Mouse (Mus musculus): ENCODE measurements around the gene Gpr87. TPM values are rescaled to one million over a fixed set of nuclear protein-coding genes. Genes with fewer than 3 reads are reported as not detected.
"Not testable (repeated sequence)": the region's sequence is repeated elsewhere in the genome, so short reads cannot be mapped to it uniquely, and the experiment has no call there.

Gene Gpr87
- total RNA-seq, 2 experiments from 2014 or later: not detected

GRCm38 (mm10) chr3:59141507-59142305 is 53.2 kb downstream of the Gpr87 start:
- intact Hi-C loops (cut with DNase I): no loop called here

DNA sequence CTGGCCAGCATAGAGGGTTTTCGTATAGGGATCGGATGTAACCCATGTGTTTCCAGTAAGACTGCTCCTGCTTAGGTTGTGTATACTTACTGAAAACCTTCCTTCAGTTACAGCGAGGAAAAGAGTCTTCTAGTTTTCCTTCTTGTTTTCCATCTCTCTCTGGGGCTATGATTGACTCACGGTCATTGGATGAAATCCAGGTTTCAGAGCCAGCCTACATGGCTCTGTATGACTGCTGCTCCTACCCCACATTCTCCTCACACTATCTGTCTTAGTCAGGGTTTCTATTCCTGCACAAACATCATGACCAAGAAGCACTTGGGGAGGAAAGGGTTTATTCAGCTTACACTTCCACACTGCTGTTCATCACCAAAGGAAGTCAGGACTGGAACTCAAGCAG is 54.0 kb downstream of the Gpr87 start:
- intact Hi-C loops (cut with DNase I); DNase-seq (ENCODE audit: low spot score in 2 of 2): not testable (repeated sequence)

More at GRCm38 (mm10) chr3:59141507-59142305, 53.2 kb downstream of the Gpr87 start:
- no peak for DNase-seq (ENCODE audit: low spot score in 2 of 2)

- intact Hi-C loops (cut with DNase I): no loop called here
- no peak for DNase-seq (ENCODE audit: low spot score in 2 of 2)
Observed at GRCm38 (mm10) chr3:59140115-59140514, 54.8 kb downstream of the Gpr87 start.

DNA sequence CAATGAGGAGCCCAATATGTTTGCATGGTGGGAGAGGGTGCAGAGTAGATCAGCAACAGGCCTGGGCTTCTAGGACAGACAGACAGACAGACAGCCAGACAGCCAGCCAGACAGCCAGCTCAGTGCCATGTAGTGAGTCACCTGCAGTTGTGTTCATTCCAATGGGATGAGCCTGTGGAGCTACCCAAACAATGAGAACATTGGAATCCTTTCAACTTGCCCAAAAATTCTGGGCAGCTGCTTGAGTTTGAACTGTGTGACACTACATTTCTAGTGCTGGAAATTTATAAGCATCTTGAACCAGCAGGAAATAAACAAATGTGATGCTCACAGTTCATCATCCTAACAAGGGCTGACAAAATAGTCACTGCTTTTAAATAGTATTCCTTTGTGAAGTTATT is 55.3 kb downstream of the Gpr87 start:
- intact Hi-C loops (cut with DNase I): no loop called here
- no peak for DNase-seq (ENCODE audit: low spot score in 2 of 2)

DNA sequence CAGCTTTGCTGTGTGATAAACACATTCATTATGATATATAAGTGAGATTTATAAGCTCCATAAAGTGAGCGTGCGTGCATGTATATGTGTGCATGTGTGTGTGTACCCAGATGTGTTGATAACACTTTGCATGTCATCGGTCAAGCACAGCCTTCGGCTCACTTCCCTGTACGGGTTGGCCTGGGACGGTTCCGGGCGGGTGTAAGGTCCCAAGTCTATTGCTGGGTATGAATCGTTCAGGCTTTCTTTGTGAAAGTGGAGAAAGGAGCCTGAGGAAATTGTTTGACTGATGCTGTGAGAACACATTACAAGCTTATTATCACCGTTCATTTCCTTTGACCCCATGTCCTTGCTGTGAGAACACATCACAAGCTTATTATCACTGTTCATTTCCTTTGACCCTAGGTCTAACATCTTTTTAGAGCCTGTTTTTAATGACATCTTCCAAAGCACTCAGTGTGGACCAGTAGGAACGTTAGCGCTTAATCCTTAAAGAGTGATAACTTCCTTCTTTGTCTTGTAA is 55.9 kb downstream of the Gpr87 start:
- intact Hi-C loops (cut with DNase I): no loop called here
- DNase-seq (ENCODE audit: low spot score in 2 of 2): no peak

DNA sequence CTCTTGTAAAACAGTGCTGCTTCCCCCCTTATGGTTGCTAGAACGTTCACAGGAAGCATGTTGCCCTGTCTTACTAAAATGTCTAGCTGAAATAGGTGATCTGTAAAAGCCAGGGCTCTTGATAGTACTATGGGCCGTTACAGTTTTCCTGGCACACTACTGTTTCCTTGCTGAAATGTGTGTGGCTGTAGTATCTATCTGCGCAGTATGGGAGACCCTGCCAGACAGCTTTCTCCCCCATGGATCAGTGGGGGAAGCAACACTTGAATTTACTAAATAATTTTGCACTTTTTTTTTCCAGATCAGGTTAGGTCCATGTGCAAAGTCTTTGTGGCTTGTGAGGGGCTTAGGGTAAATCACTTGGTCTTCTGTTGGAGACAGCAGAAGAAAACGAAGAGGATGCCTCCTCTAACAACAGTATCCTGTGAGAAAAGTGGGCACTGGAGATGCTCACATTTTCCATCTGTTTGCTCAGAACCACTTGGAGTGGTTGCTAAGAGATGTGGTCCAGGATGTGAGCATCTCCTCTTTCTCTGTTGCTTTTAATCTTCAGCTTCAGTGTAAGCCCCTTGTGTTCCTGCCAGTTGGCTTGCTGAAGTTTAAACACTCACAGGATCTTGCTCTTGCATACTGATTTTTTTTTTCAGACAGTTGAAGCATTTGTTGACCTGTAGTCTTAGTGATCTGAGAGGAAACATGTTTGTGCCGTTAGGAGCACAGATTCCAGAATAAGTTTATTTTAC is 58.8 kb downstream of the Gpr87 start:
- intact Hi-C loops (cut with DNase I): no loop called here

GRCm38 (mm10) chr3:59133189-59133588 is 61.7 kb downstream of the Gpr87 start:
- no peak for DNase-seq (ENCODE audit: low spot score in 2 of 2)
- intact Hi-C loops (cut with DNase I): no loop called here

More for the DNA sequence above, 58.8 kb downstream of the Gpr87 start:
- DNase-seq (ENCODE audit: low spot score in 2 of 2): no peak

DNA sequence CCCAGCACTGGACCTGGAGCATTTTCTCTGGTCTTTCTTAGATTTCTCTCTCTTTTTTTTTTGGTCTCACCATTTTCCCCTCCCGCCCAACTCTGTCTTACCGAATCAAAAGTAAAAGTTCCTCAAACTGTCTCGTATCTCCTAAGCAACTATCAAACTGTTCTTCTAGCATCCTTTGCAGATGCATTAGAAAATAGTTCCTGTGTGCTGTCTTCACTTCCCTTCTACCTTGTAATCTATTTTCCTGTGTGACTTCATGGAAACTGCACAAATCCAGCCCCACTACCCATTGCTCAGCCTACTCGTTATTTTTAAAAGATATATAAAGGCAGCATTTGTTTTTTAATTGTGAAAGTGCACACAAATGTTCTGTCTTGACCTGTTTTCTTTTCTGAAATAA is 62.9 kb downstream of the Gpr87 start:
- DNase-seq (ENCODE audit: low spot score in 2 of 2): no peak
- intact Hi-C loops (cut with DNase I): no loop called here

DNA sequence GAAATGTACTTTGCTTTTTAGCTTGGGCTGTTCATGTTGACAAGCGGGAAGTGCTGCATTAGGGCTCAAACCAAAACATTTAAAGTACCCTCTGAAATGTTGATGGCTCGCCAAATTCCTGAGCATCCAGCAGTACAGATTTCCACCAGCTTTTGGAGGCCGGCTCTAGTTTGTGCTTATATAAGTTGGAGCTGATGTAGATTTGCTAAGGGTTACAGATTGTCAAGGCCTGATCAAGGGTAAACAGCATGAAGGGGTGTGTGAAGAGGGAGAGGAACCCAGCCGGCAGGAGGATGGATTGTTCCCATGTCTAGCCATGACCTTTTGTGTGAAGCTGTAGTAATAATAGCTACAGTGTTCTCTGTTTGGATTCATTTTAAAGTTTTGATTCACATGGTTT is 63.8 kb downstream of the Gpr87 start:
- intact Hi-C loops (cut with DNase I): no loop called here

DNA sequence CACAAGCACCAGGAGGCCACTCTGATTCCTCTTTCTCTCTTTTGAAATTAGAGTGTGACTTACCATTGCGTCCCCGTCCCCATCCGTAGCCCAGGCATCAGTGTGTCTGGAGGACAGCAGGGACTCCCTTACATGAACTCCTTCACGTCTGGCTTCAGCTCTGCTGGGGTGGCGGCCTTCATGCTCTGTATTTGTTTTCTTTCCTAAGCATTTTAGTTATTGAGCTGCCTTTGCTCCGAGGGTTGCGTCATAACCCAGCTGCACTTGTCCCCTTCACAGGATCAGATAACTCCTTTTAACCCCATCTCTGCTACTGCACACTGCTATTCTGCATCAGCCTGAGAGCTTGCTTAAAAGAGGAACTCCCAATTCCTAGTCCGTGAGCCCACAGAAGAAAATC is 64.5 kb downstream of the Gpr87 start:
- intact Hi-C loops (cut with DNase I): no loop called here

More for the DNA sequence above, 63.8 kb downstream of the Gpr87 start:
- no peak for DNase-seq (ENCODE audit: low spot score in 2 of 2)

DNA sequence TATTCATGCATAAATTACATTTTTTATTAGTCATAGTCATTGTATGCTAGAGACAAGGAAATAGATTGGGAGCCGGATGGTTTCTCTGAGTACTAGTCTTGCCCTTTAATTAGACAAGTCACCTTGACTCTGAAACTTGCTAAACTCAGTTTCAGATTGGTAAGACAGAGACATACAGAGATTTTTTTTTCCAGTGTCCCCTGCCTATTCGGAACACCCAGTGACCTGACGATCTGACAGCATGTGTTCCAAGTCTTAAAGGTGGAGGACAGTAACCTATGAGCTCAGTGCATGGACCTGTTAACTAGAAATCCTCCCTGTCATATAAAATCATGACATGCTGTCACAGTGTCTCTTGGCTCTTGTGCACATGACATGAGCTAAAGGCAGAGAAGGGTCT is 65.4 kb downstream of the Gpr87 start:
- no peak for DNase-seq (ENCODE audit: low spot score in 2 of 2)
- intact Hi-C loops (cut with DNase I): no loop called here

More for the DNA sequence above, 64.5 kb downstream of the Gpr87 start:
- DNase-seq (ENCODE audit: low spot score in 2 of 2): no peak

Other genes starting within 250 kb of the Gpr87 start
- 10 to 100 TPM; 42.0 to 42.8 TPM for gene Med12l, start 189.3 kb downstream of the Gpr87 start, total RNA-seq (2021)
- gene Gpr171, start 93.3 kb downstream of the Gpr87 start, total RNA-seq (2021): not detected
- gene P2ry14, start 41.5 kb downstream of the Gpr87 start, total RNA-seq (2021): 1 to 10 TPM; 2.2 to 2.9 TPM
- gene P2ry13, start 15.8 kb upstream of the Gpr87 start, total RNA-seq (2021): 10 to 100 TPM; 10.3 to 11.2 TPM
- gene P2ry12, start 67.8 kb upstream of the Gpr87 start, total RNA-seq (2021): 10 to 100 TPM; 39.1 to 56.1 TPM
- 1 to 10 TPM; 1.6 to 2.1 TPM for gene Igsf10, start 149.3 kb upstream of the Gpr87 start, total RNA-seq (2021)

All from left cerebral cortex, postnatal 36 days (tissue).